Mouse (Mus musculus) liver, adult 2 months (tissue): ENCODE measurements around the gene Phactr2. TPM values are rescaled to one million over a fixed set of nuclear protein-coding genes. Genes with fewer than 3 reads are reported as not detected.

Source experiments
- DNase-seq: peaks from one replicate; pipeline ENCODE4 v3.0.0-alpha.2; 2011; ENCODE audit warnings: low read depth, low spot score; ENCODE audit errors: extremely low read depth
- H3K27ac ChIP-seq: fragments of 200-500 bp; replicated peaks from 2 replicates; pipeline ENCODE4 v1.5.1; 2012; ENCODE audit warnings: low read depth, mild to moderate bottlenecking, control low read depth, inconsistent platforms, low read length; ENCODE audit not compliant: insufficient read depth
- H3K27me3 ChIP-seq: fragments of 200-500 bp; 2 replicates; pipeline ENCODE4 v1.6.1; 2012; ENCODE audit warnings: mild to moderate bottlenecking, moderate library complexity, low read length, inconsistent platforms; ENCODE audit not compliant: control insufficient read depth, insufficient read depth
- H3K36me3 ChIP-seq: fragments of 200-500 bp; 2 replicates; pipeline ENCODE4 v1.6.1; 2012; ENCODE audit warnings: low read length, inconsistent platforms; ENCODE audit not compliant: control insufficient read depth, insufficient read depth
- H3K4me1 ChIP-seq: fragments of 200-500 bp; 2 replicates; pipeline ENCODE4 v1.6.1; 2011; ENCODE audit warnings: low read length; ENCODE audit not compliant: control insufficient read depth, insufficient read depth
- H3K4me3 ChIP-seq: fragments of 200-500 bp; 2 replicates; pipeline ENCODE4 v1.5.1; 2011; ENCODE audit warnings: low read depth, mild to moderate bottlenecking, control low read depth, low read length, moderate library complexity; ENCODE audit not compliant: insufficient read depth
- H3K79me2 ChIP-seq: fragments of 200-500 bp; 2 replicates; pipeline ENCODE4 v1.6.1; 2012; ENCODE audit warnings: inconsistent platforms, mild to moderate bottlenecking, low read length, moderate library complexity; ENCODE audit not compliant: control insufficient read depth, insufficient read depth
- H3K9ac ChIP-seq: fragments of 200-500 bp; 2 replicates; pipeline ENCODE4 v1.6.1; 2012; ENCODE audit warnings: low read depth, mild to moderate bottlenecking, control low read depth, inconsistent platforms, low read length
- CTCF ChIP-seq: fragments of 200-500 bp; IDR thresholded peaks from 2 replicates; pipeline ENCODE4 v1.5.1; 2011; ENCODE audit warnings: low read depth, low read length, control low read depth
- POLR2A ChIP-seq: fragments of 200-500 bp; IDR thresholded peaks from 2 replicates; pipeline ENCODE4 v1.6.1; 2011; ENCODE audit warnings: low read length, control low read depth; ENCODE audit not compliant: insufficient read depth; ENCODE audit errors: extremely low read depth
- whole genome bisulfite sequencing: fragments of 180-500 bp; shearing (Covaris S2); methylation state at CpG from one replicate; pipeline ENCODE4 v1.1.7; 2018; 5-methylcytosine and 5-hydroxymethylcytosine counted together
- polyA plus RNA-seq: library from polyadenylated mRNA; depleted of rRNA; stranded (reverse); fragments of >200 nt; gene quantifications from 2 replicates; pipeline ENCODE4 v1.2.3, GENCODE M21; 2012
- total RNA-seq: library from RNA; depleted of rRNA; stranded (reverse); fragments of >200 nt; gene quantifications from 2 replicates; pipeline ENCODE4 v1.2.3, GENCODE M21; 2014

The Phactr2 gene
- total and polyA plus RNA-seq, 2 experiments = 1.2 to 3.9 TPM

GRCm38 (mm10) chr10:13453200-13453990 lies 20.8 kb downstream of the Phactr2 start:
- H3K27ac ChIP-seq = no peak overlapping the region
- DNase-seq = no peak
- H3K4me3 ChIP-seq = no peak overlapping the region
- 37% methylated on average over 13 of the region's 13 CpGs for WGBS
- no peaks in the 10 kb centered on the region for H3K27me3 ChIP-seq
- H3K4me1 ChIP-seq = no peaks in the 10 kb centered on the region
- H3K9ac ChIP-seq = no peak overlapping the region
- H3K79me2 ChIP-seq = no peaks in the 10 kb centered on the region
- no peak for TF ChIP-seq CTCF
- TF ChIP-seq POLR2A = no peak
- no peaks in the 10 kb centered on the region for H3K36me3 ChIP-seq

GRCm38 (mm10) chr10:13451640-13452039 lies 22.6 kb downstream of the Phactr2 start:
- Histone ChIP-seq H3K4me3 (no peak overlapping the region), H3K27me3 (no peaks in the 10 kb centered on the region), H3K9ac (no peak overlapping the region), H3K79me2 (no peaks in the 10 kb centered on the region), H3K4me1 (no peaks in the 10 kb centered on the region), H3K36me3 (no peaks in the 10 kb centered on the region), H3K27ac (no peak overlapping the region)
- WGBS = 79% methylated on average over 6 of the region's 6 CpGs
- DNase-seq = no peak
- TF ChIP-seq CTCF (no peak), POLR2A (no peak)

- TF ChIP-seq POLR2A (no peak), CTCF (no peak)
- 84% methylated on average over 7 of the region's 7 CpGs for WGBS
- DNase-seq = no peak
These were observed 25.7 kb downstream of the Phactr2 start for GRCm38 (mm10) chr10:13448283-13449045.

GRCm38 (mm10) chr10:13446791-13447249 lies 27.4 kb downstream of the Phactr2 start:
- H3K27ac ChIP-seq = no peak overlapping the region
- H3K27me3 ChIP-seq = no peaks in the 10 kb centered on the region
- peak; percentile 70 for DNase-seq
- no peaks in the 10 kb centered on the region for H3K4me1 ChIP-seq
- TF ChIP-seq CTCF (no peak), POLR2A (no peak)
- 7% methylated on average over 3 of the region's 3 CpGs for WGBS
- no peaks in the 10 kb centered on the region for H3K36me3 ChIP-seq
- H3K79me2 ChIP-seq = no peaks in the 10 kb centered on the region
- no peak overlapping the region for H3K9ac ChIP-seq
- no peak overlapping the region for H3K4me3 ChIP-seq

More at GRCm38 (mm10) chr10:13448283-13449045, 25.7 kb downstream of the Phactr2 start:
- H3K4me1 ChIP-seq = no peaks in the 10 kb centered on the region
- H3K4me3 ChIP-seq = no peak overlapping the region
- no peaks in the 10 kb centered on the region for H3K79me2 ChIP-seq
- no peak overlapping the region for H3K27ac ChIP-seq
- no peaks in the 10 kb centered on the region for H3K36me3 ChIP-seq
- no peaks in the 10 kb centered on the region for H3K27me3 ChIP-seq
- no peak overlapping the region for H3K9ac ChIP-seq

- H3K9ac ChIP-seq = no peak overlapping the region
- TF ChIP-seq CTCF (no peak), POLR2A (no peak)
- no peaks in the 10 kb centered on the region for H3K36me3 ChIP-seq
- no peaks in the 10 kb centered on the region for H3K27me3 ChIP-seq
- H3K79me2 ChIP-seq = no peaks in the 10 kb centered on the region
- DNase-seq = no peak
- H3K4me1 ChIP-seq = no peaks in the 10 kb centered on the region
- no peak overlapping the region for H3K4me3 ChIP-seq
- no peak overlapping the region for H3K27ac ChIP-seq
- 77% methylated on average over 5 of the region's 5 CpGs for WGBS
These were observed 30.0 kb downstream of the Phactr2 start for GRCm38 (mm10) chr10:13444257-13444656.
